Mouse (Mus musculus) olfactory bulb, adult 2 months (tissue): ENCODE measurements around the gene Pik3r6.

Experiments used
- CTCF ChIP-seq: fragments of 200-500 bp; IDR thresholded peaks from 2 replicates; pipeline ENCODE4 v1.5.1; 2012; ENCODE audit warnings: low read depth, mild to moderate bottlenecking, low read length, moderate library complexity; ENCODE audit not compliant: insufficient read depth
- POLR2A ChIP-seq: fragments of 200-500 bp; IDR thresholded peaks from 2 replicates; pipeline ENCODE4 v1.6.1; 2012; ENCODE audit warnings: mild to moderate bottlenecking, low read depth, low read length, moderate library complexity; ENCODE audit not compliant: insufficient read depth

DNA sequence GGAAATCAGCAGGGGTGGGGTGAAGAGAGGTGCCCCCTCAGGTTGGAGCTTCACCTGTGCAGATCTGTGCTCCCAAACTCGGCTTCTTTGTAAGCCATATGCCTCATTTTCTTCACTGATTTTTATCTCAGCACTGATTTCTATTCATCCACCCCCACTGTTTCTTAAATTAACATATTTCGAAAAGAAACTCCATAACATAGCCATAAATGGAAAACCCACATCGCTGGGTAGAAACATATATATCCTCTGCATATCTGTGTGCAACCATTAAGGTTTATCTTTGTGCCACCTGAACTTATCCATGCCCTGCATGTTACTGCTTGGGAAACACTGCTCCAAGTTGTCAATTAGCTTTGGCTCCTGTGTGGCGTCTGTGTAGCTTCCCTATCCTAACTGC lies 23.6 kb downstream of the Pik3r6 start:
- TF ChIP-seq CTCF: no peak
- TF ChIP-seq POLR2A: no peak
